8 mouse cellular contexts compared by ENCODE assay signal in genomic region chr4:133240490-133240921, GRCm38 (mm10). TPM values are rescaled to one million over a fixed set of nuclear protein-coding genes. Genes with fewer than 3 reads are reported as not detected.
DNase-seq lines count a peak whose midpoint lies in the region; ATAC-seq and TF ChIP-seq lines count a peak whose summit lies in the region.

Gene Map3k6 (plus strand): TSS chr4:133240818.

- TF ChIP-seq CTCF in hindbrain, postnatal 0 days (IDR thresholded peaks at IDR 0.05; ENCODE audit: low read depth), result no peak
- no peak for TF ChIP-seq CTCF in liver, embryonic 14.5 days (IDR thresholded peaks at IDR 0.05; ENCODE audit: low read depth)

- peak within 1 kb of the TSS; percentile 68; the same call in 1 of the 2 replicates for H3K27ac ChIP-seq in hindbrain, postnatal 0 days
- peak within 1 kb of the TSS; percentile 1 for H3K27ac ChIP-seq in liver, embryonic 14.5 days

- H3K9ac ChIP-seq in hindbrain, postnatal 0 days (replicated peaks; ENCODE audit: low read length), result peak within 1 kb of the TSS; percentile 65
- H3K9ac ChIP-seq in liver, embryonic 14.5 days (replicated peaks), result peak within 1 kb of the TSS; percentile 70

- no peaks in the 10 kb centered on the region for H3K36me3 ChIP-seq in hindbrain, postnatal 0 days (ENCODE audit: insufficient read depth, low read length)
- H3K36me3 ChIP-seq in liver, embryonic 14.5 days (replicated peaks; ENCODE audit: control insufficient read depth, insufficient read depth, low read depth), result no peaks in the 10 kb centered on the region

- ATAC-seq in hindbrain, postnatal 0 days, result peak; percentile 42; the same call in 1 of the 2 replicates
- ATAC-seq in liver, embryonic 14.5 days (ENCODE audit: insufficient read depth), result peak; percentile 47

- 7% methylated on average over 16 of the region's 16 CpGs for WGBS in hindbrain, postnatal 0 days
- WGBS in liver, embryonic 14.5 days (ENCODE audit: insufficient replicate concordance), result 6% methylated on average over 16 of the region's 16 CpGs

- H3K4me1 ChIP-seq in hindbrain, postnatal 0 days (ENCODE audit: insufficient read depth, low read length), result no peaks in the 10 kb centered on the region
- peaks cover 26% of the 10 kb centered on the region in 2 experiments for H3K4me1 ChIP-seq in liver, embryonic 14.5 days (replicated peaks; ENCODE audit: control insufficient read depth in 2 of 2, insufficient read depth in 2 of 2, low read length in 1 of 2)

- H3K4me3 ChIP-seq in hindbrain, postnatal 0 days (ENCODE audit: low read length), result peak within 1 kb of the TSS; percentile 55
- H3K4me3 ChIP-seq in liver, embryonic 14.5 days (ENCODE audit: insufficient read depth in 1 of 2, low read depth in 2 of 2, low read length in 2 of 2), result peak within 1 kb of the TSS; percentile 74 to 84

- no peaks in the 10 kb centered on the region for H3K9me3 ChIP-seq in hindbrain, postnatal 0 days (ENCODE audit: low read length)
- no peaks in the 10 kb centered on the region for H3K9me3 ChIP-seq in liver, embryonic 14.5 days (ENCODE audit: control insufficient read depth, low read length)

- peak within 1 kb of the TSS; percentile 82 for H3K4me2 ChIP-seq in hindbrain, postnatal 0 days (ENCODE audit: low read depth, low read length)
- peak within 1 kb of the TSS; percentile 100 for H3K4me2 ChIP-seq in liver, embryonic 14.5 days (ENCODE audit: low read depth)

- no peak for TF ChIP-seq EP300 in liver, embryonic 14.5 days (IDR thresholded peaks at IDR 0.05; ENCODE audit: low read depth)

- DNase-seq in cerebellum, adult 18-20 months, result peak; percentile 23 to 25
- no peak for DNase-seq in cerebellum, adult 11-12 months
- peak; percentile 33 for DNase-seq in c-Kit-positive CD71-negative TER-119-negative erythroid progenitor cells, embryonic 14.5 days (ENCODE audit: low read depth)
- DNase-seq in gastrocnemius, postnatal 10 days, result peak; percentile 42
- peak; percentile 27 for DNase-seq in hindbrain, postnatal 0 days (ENCODE audit: low spot score)
- DNase-seq in liver, embryonic 14.5 days (ENCODE audit: low read depth in 3 of 3, low spot score in 3 of 3), result peak in 1 of 3 experiments; percentile 62
- peak; percentile 48 for DNase-seq in neural tube, embryonic 10.5 days (ENCODE audit: extremely low spot score, low spot score)
- no peak for DNase-seq in frontal cortex, postnatal 25 days (ENCODE audit: low spot score in 2 of 2)

- H3K27me3 ChIP-seq in hindbrain, postnatal 0 days (ENCODE audit: insufficient read depth, low read length), result peaks cover 7% of the 10 kb centered on the region
- peaks cover 6% of the 10 kb centered on the region for H3K27me3 ChIP-seq in liver, embryonic 14.5 days (ENCODE audit: control insufficient read depth, insufficient read depth, low read length)

RNA-seq across cellular contexts. Expression of gene Map3k6, which starts in this region (rescaled TPM):
- 1 to 10 TPM; 2.1 to 5.5 TPM for total RNA-seq in gastrocnemius, postnatal 10 days (2021)
- 7.2 and 11.7 TPM in 2 replicates for total RNA-seq in hindbrain, postnatal 0 days (2014; rRNA removed)
- 4.7 and 5.8 TPM in 2 replicates for polyA plus RNA-seq in hindbrain, postnatal 0 days (2015; fragmentation: Nextera tagmentation; extraction: Ambion mirVana)
- polyA plus RNA-seq in liver, embryonic 14.5 days (2012; rRNA removed), result 2.0 and 2.4 TPM in 2 replicates
- 1.2 and 1.5 TPM in 2 replicates for polyA plus RNA-seq in liver, embryonic 14.5 days (2014; fragmentation: Nextera tagmentation; extraction: Ambion mirVana)

Comparison
In these comparisons a context has a peak if more than half of its experiments do, and no peak if none do; other contexts are left out.
1. DNase-seq: peak in cerebellum, adult 18-20 months (2 of 2), c-Kit-positive CD71-negative TER-119-negative erythroid progenitor cells, embryonic 14.5 days (single experiment), gastrocnemius, postnatal 10 days (single experiment), hindbrain, postnatal 0 days (single experiment) and neural tube, embryonic 10.5 days (single experiment); none in cerebellum, adult 11-12 months (single experiment) and frontal cortex, postnatal 25 days (0 of 2).